9 mouse cellular contexts compared by ENCODE assay signal in genomic region chr2:26570034-26570433, GRCm38 (mm10). TPM values are rescaled to one million over a fixed set of nuclear protein-coding genes. Genes with fewer than 3 reads are reported as not detected.
DNase-seq lines count a peak whose midpoint lies in the region; ATAC-seq lines count a peak whose summit lies in the region.
"Had no signal": no experiment of that assay in that cellular context is flagged by ENCODE, and none has a peak within 500 bp of the region (broad histone marks: within the 10 kb centered on the region; RNA-seq: fewer than 3 reads in every experiment).

No protein-coding gene starts in this region.

- H3K9me3 ChIP-seq in neural tube, embryonic 15.5 days (replicated peaks), result no peaks in the 10 kb centered on the region
- H3K9me3 ChIP-seq in embryonic facial prominence, embryonic 11.5 days (replicated peaks; ENCODE audit: control insufficient read depth, low read length), result no peaks in the 10 kb centered on the region
- H3K9me3 ChIP-seq in kidney, embryonic 15.5 days (replicated peaks), result no peaks in the 10 kb centered on the region
- H3K9me3 ChIP-seq in lung, embryonic 16.5 days (ENCODE audit: control insufficient read depth, low read length), result no peaks in the 10 kb centered on the region

- no peak overlapping the region for H3K4me2 ChIP-seq in neural tube, embryonic 15.5 days
- no peak overlapping the region for H3K4me2 ChIP-seq in embryonic facial prominence, embryonic 11.5 days (ENCODE audit: low read depth, low read length)
- H3K4me2 ChIP-seq in kidney, embryonic 15.5 days, result 0 out of 2 replicates have a peak overlapping the region, but pooled peaks have one; percentile 14
- H3K4me2 ChIP-seq in lung, embryonic 16.5 days (ENCODE audit: low read depth, low read length), result peak overlapping the region; percentile 32

- no peak overlapping the region for H3K27ac ChIP-seq in neural tube, embryonic 15.5 days (replicated peaks)
- no peak overlapping the region for H3K27ac ChIP-seq in embryonic facial prominence, embryonic 11.5 days (replicated peaks; ENCODE audit: low read depth, low read length)
- H3K27ac ChIP-seq in kidney, embryonic 15.5 days, result peak overlapping the region; percentile 78; the same call in 1 of the 2 replicates
- peak overlapping the region; percentile 71 for H3K27ac ChIP-seq in lung, embryonic 16.5 days (ENCODE audit: low read length)

- DNase-seq in adrenal gland, postnatal 10 days, result peak; percentile 68
- no peak for DNase-seq in adrenal gland, postnatal 25 days
- peak; percentile 70 for DNase-seq in neural tube, embryonic 10.5 days (ENCODE audit: extremely low spot score, low spot score)
- peak; percentile 76 for DNase-seq in embryonic facial prominence, embryonic 11.5 days (ENCODE audit: low spot score)
- DNase-seq in testis, postnatal 10 days (ENCODE audit: low spot score), result peak; percentile 80

- no peak for ATAC-seq in neural tube, embryonic 15.5 days (ENCODE audit: low FRiP score)
- no peak for ATAC-seq in embryonic facial prominence, embryonic 11.5 days (replicated peaks; ENCODE audit: insufficient number of reproducible peaks, low FRiP score, low TSS enrichment, low read depth)
- ATAC-seq in kidney, embryonic 15.5 days (replicated peaks; ENCODE audit: low FRiP score), result no peak
- ATAC-seq in lung, embryonic 16.5 days (ENCODE audit: low read depth), result no peak

- H3K9ac ChIP-seq in neural tube, embryonic 15.5 days (replicated peaks), result no peak overlapping the region
- H3K9ac ChIP-seq in embryonic facial prominence, embryonic 11.5 days (replicated peaks; ENCODE audit: low read length), result no peak overlapping the region
- H3K9ac ChIP-seq in kidney, embryonic 15.5 days, result no peak overlapping the region
- H3K9ac ChIP-seq in lung, embryonic 16.5 days (ENCODE audit: low read length), result peak overlapping the region; percentile 34; the same call in 1 of the 2 replicates

- no peaks in the 10 kb centered on the region for H3K27me3 ChIP-seq in neural tube, embryonic 15.5 days (replicated peaks)
- H3K27me3 ChIP-seq in embryonic facial prominence, embryonic 11.5 days (ENCODE audit: control insufficient read depth, insufficient read depth, low read length), result no peaks in the 10 kb centered on the region
- H3K27me3 ChIP-seq in kidney, embryonic 15.5 days, result no peaks in the 10 kb centered on the region
- no peaks in the 10 kb centered on the region for H3K27me3 ChIP-seq in lung, embryonic 16.5 days (ENCODE audit: control insufficient read depth, insufficient read depth, low read depth, low read length)

- H3K36me3 ChIP-seq in neural tube, embryonic 15.5 days, result no peaks in the 10 kb centered on the region
- H3K36me3 ChIP-seq in embryonic facial prominence, embryonic 11.5 days (replicated peaks; ENCODE audit: control insufficient read depth, insufficient read depth, low read depth, low read length), result no peaks in the 10 kb centered on the region
- H3K36me3 ChIP-seq in kidney, embryonic 15.5 days, result no peaks in the 10 kb centered on the region
- H3K36me3 ChIP-seq in lung, embryonic 16.5 days (ENCODE audit: control insufficient read depth, insufficient read depth, low read length), result no peaks in the 10 kb centered on the region

- H3K4me3 ChIP-seq in neural tube, embryonic 15.5 days (replicated peaks), result no peak overlapping the region
- no peak overlapping the region for H3K4me3 ChIP-seq in embryonic facial prominence, embryonic 11.5 days (ENCODE audit: low read depth, low read length)
- H3K4me3 ChIP-seq in kidney, embryonic 15.5 days (replicated peaks), result no peak overlapping the region
- no peak overlapping the region; the same call in 1 of the 2 replicates for H3K4me3 ChIP-seq in lung, embryonic 16.5 days (ENCODE audit: low read length)

- H3K4me1 ChIP-seq in neural tube, embryonic 15.5 days, result peaks cover 7% of the 10 kb centered on the region
- no peaks in the 10 kb centered on the region for H3K4me1 ChIP-seq in embryonic facial prominence, embryonic 11.5 days (ENCODE audit: control insufficient read depth, insufficient read depth, low read length)
- peaks cover 39% of the 10 kb centered on the region for H3K4me1 ChIP-seq in kidney, embryonic 15.5 days
- peaks cover 28% of the 10 kb centered on the region for H3K4me1 ChIP-seq in lung, embryonic 16.5 days (replicated peaks; ENCODE audit: control insufficient read depth, insufficient read depth, low read length)

- 3% methylated on average over 3 of the region's 3 CpGs for WGBS in neural tube, embryonic 15.5 days
- WGBS in embryonic facial prominence, embryonic 11.5 days, result 6% methylated on average over 3 of the region's 3 CpGs
- 10% methylated on average over 3 of the region's 3 CpGs for WGBS in kidney, embryonic 15.5 days
- WGBS in lung, embryonic 16.5 days, result 11% methylated on average over 3 of the region's 3 CpGs

RNA-seq across cellular contexts. Expression of gene Egfl7, which starts 9.8 kb away (rescaled TPM):
- total RNA-seq in adrenal gland, postnatal 10 days (2021), result 100 to 1,000 TPM; 210 to 304 TPM
- 159 and 211 TPM in 2 replicates for total RNA-seq in adrenal gland, postnatal 25 days (2021)
- polyA plus RNA-seq in neural tube, embryonic 15.5 days (2015; fragmentation: Nextera tagmentation; extraction: Ambion mirVana), result 76.5 and 94.1 TPM in 2 replicates
- polyA plus RNA-seq in embryonic facial prominence, embryonic 11.5 days (2014; fragmentation: Nextera tagmentation; extraction: Ambion mirVana), result 54.3 and 74.6 TPM in 2 replicates
- polyA plus RNA-seq in kidney, embryonic 15.5 days (2015; fragmentation: Nextera tagmentation; extraction: Ambion mirVana), result 218 and 219 TPM in 2 replicates
- polyA plus RNA-seq in lung, embryonic 16.5 days (2015; fragmentation: Nextera tagmentation; extraction: Ambion mirVana), result 371 and 375 TPM in 2 replicates

RNA-seq across cellular contexts. Expression of gene Gm20532, which starts 16.4 kb away (rescaled TPM):
- not detected for total RNA-seq in adrenal gland, postnatal 10 days (2021)
- not detected in 2 replicates for total RNA-seq in adrenal gland, postnatal 25 days (2021)
- not detected in 2 replicates for polyA plus RNA-seq in neural tube, embryonic 15.5 days (2015; fragmentation: Nextera tagmentation; extraction: Ambion mirVana)
- not detected in 2 replicates for polyA plus RNA-seq in embryonic facial prominence, embryonic 11.5 days (2014; fragmentation: Nextera tagmentation; extraction: Ambion mirVana)
- not detected in 2 replicates for polyA plus RNA-seq in kidney, embryonic 15.5 days (2015; fragmentation: Nextera tagmentation; extraction: Ambion mirVana)
- polyA plus RNA-seq in lung, embryonic 16.5 days (2015; fragmentation: Nextera tagmentation; extraction: Ambion mirVana), result not detected in 2 replicates
- total RNA-seq: heart, postnatal 36 days had no signal

RNA-seq across cellular contexts. Expression of gene Agpat2, which starts 34.2 kb away (rescaled TPM):
- 100 to 1,000 TPM; 333 to 433 TPM for total RNA-seq in adrenal gland, postnatal 10 days (2021)
- total RNA-seq in adrenal gland, postnatal 25 days (2021), result 290 and 352 TPM in 2 replicates
- 5.5 and 13.6 TPM in 2 replicates for polyA plus RNA-seq in neural tube, embryonic 15.5 days (2015; fragmentation: Nextera tagmentation; extraction: Ambion mirVana)
- polyA plus RNA-seq in embryonic facial prominence, embryonic 11.5 days (2014; fragmentation: Nextera tagmentation; extraction: Ambion mirVana), result 8.7 and 13.1 TPM in 2 replicates
- polyA plus RNA-seq in kidney, embryonic 15.5 days (2015; fragmentation: Nextera tagmentation; extraction: Ambion mirVana), result 41.7 and 47.7 TPM in 2 replicates
- 43.0 and 44.8 TPM in 2 replicates for polyA plus RNA-seq in lung, embryonic 16.5 days (2015; fragmentation: Nextera tagmentation; extraction: Ambion mirVana)

RNA-seq across cellular contexts. Expression of gene Notch1, which starts 53.6 kb away (rescaled TPM):
- total RNA-seq in adrenal gland, postnatal 10 days (2021), result 10 to 100 TPM; 27.1 to 36.4 TPM
- total RNA-seq in adrenal gland, postnatal 25 days (2021), result 17.7 and 24.8 TPM in 2 replicates
- 11.7 and 22.6 TPM in 2 replicates for polyA plus RNA-seq in neural tube, embryonic 15.5 days (2015; fragmentation: Nextera tagmentation; extraction: Ambion mirVana)
- 17.2 and 17.7 TPM in 2 replicates for polyA plus RNA-seq in embryonic facial prominence, embryonic 11.5 days (2014; fragmentation: Nextera tagmentation; extraction: Ambion mirVana)
- 22.0 and 24.6 TPM in 2 replicates for polyA plus RNA-seq in kidney, embryonic 15.5 days (2015; fragmentation: Nextera tagmentation; extraction: Ambion mirVana)
- polyA plus RNA-seq in lung, embryonic 16.5 days (2015; fragmentation: Nextera tagmentation; extraction: Ambion mirVana), result 20.5 and 22.0 TPM in 2 replicates

RNA-seq across cellular contexts. Expression of gene Fam69b, which starts 58.2 kb away (rescaled TPM):
- 10 to 100 TPM in 1 of 2 experiments, 1 to 10 TPM in 1; 9.1 to 17.1 TPM for total RNA-seq in adrenal gland, postnatal 10 days (2021)
- 6.6 and 9.8 TPM in 2 replicates for total RNA-seq in adrenal gland, postnatal 25 days (2021)
- 121 and 145 TPM in 2 replicates for polyA plus RNA-seq in neural tube, embryonic 15.5 days (2015; fragmentation: Nextera tagmentation; extraction: Ambion mirVana)
- 40.4 and 44.4 TPM in 2 replicates for polyA plus RNA-seq in embryonic facial prominence, embryonic 11.5 days (2014; fragmentation: Nextera tagmentation; extraction: Ambion mirVana)
- polyA plus RNA-seq in kidney, embryonic 15.5 days (2015; fragmentation: Nextera tagmentation; extraction: Ambion mirVana), result 32.9 and 33.1 TPM in 2 replicates
- 16.5 and 17.1 TPM in 2 replicates for polyA plus RNA-seq in lung, embryonic 16.5 days (2015; fragmentation: Nextera tagmentation; extraction: Ambion mirVana)

Comparison
In these comparisons a context has a peak if more than half of its experiments do, and no peak if none do; other contexts are left out.
1. H3K27ac ChIP-seq: peak in kidney, embryonic 15.5 days (single experiment) and lung, embryonic 16.5 days (single experiment); none in neural tube, embryonic 15.5 days (single experiment) and embryonic facial prominence, embryonic 11.5 days (single experiment).
2. H3K4me2 ChIP-seq: peak in kidney, embryonic 15.5 days (single experiment) and lung, embryonic 16.5 days (single experiment); none in neural tube, embryonic 15.5 days (single experiment) and embryonic facial prominence, embryonic 11.5 days (single experiment).